Mouse (Mus musculus): ENCODE measurements around the gene Kcnq2. TPM values are rescaled to one million over a fixed set of nuclear protein-coding genes. Genes with fewer than 3 reads are reported as not detected.

Kcnq2 gene
- polyA plus RNA-seq, 1 experiment: 171 TPM

- H3K4me1 ChIP-seq (ENCODE audit: control insufficient read depth, insufficient read depth, low read length): peaks cover 6% of the 10 kb centered on the region; the same call in 1 of the 2 replicates
- H3K27ac ChIP-seq (ENCODE audit: insufficient read depth, low read length): no peak overlapping the region
- no peak overlapping the region for H3K4me3 ChIP-seq (ENCODE audit: insufficient read depth, low read length)
- TF ChIP-seq CTCF (IDR thresholded peaks at IDR 0.05; ENCODE audit: extremely low read depth, insufficient read depth, low read length): no peak
Measured at GRCm38 (mm10) chr2:181083945-181084344, 51.2 kb downstream of the Kcnq2 start.

GRCm38 (mm10) chr2:181080886-181081285, 54.2 kb downstream of the Kcnq2 start:
- Histone ChIP-seq H3K4me3 (ENCODE audit: insufficient read depth, low read length) (no peak overlapping the region), H3K4me1 (ENCODE audit: control insufficient read depth, insufficient read depth, low read length) (peaks cover 3% of the 10 kb centered on the region; the same call in 1 of the 2 replicates), H3K27ac (ENCODE audit: insufficient read depth, low read length) (no peak overlapping the region)
- TF ChIP-seq POLR2A (IDR thresholded peaks at IDR 0.05; ENCODE audit: extremely low read depth, insufficient read depth, low read length) (no peak), CTCF (IDR thresholded peaks at IDR 0.05; ENCODE audit: extremely low read depth, insufficient read depth, low read length) (no peak)

- TF ChIP-seq CTCF (IDR thresholded peaks at IDR 0.05; ENCODE audit: extremely low read depth, insufficient read depth, low read length) (no peak), POLR2A (IDR thresholded peaks at IDR 0.05; ENCODE audit: extremely low read depth, insufficient read depth, low read length) (no peak)
- Histone ChIP-seq H3K4me3 (ENCODE audit: insufficient read depth, low read length) (no peak overlapping the region), H3K27ac (ENCODE audit: insufficient read depth, low read length) (no peak overlapping the region), H3K4me1 (ENCODE audit: control insufficient read depth, insufficient read depth, low read length) (peaks cover 3% of the 10 kb centered on the region; the same call in 1 of the 2 replicates)
Measured at GRCm38 (mm10) chr2:181079518-181079917, 55.6 kb downstream of the Kcnq2 start.

- TF ChIP-seq POLR2A (IDR thresholded peaks at IDR 0.05; ENCODE audit: extremely low read depth, insufficient read depth, low read length) (no peak), CTCF (IDR thresholded peaks at IDR 0.05; ENCODE audit: extremely low read depth, insufficient read depth, low read length) (no peak)
- no peak overlapping the region for H3K4me3 ChIP-seq (ENCODE audit: insufficient read depth, low read length)
- H3K4me1 ChIP-seq (ENCODE audit: control insufficient read depth, insufficient read depth, low read length): peaks cover 3% of the 10 kb centered on the region; the same call in 1 of the 2 replicates
- H3K27ac ChIP-seq (ENCODE audit: insufficient read depth, low read length): no peak overlapping the region
Measured at GRCm38 (mm10) chr2:181078908-181079307, 56.2 kb downstream of the Kcnq2 start.

GRCm38 (mm10) chr2:181075501-181075900, 59.6 kb downstream of the Kcnq2 start:
- Histone ChIP-seq H3K27ac (ENCODE audit: insufficient read depth, low read length) (no peak overlapping the region), H3K4me3 (ENCODE audit: insufficient read depth, low read length) (no peak overlapping the region), H3K4me1 (ENCODE audit: control insufficient read depth, insufficient read depth, low read length) (peaks cover 6% of the 10 kb centered on the region)
- TF ChIP-seq POLR2A (IDR thresholded peaks at IDR 0.05; ENCODE audit: extremely low read depth, insufficient read depth, low read length) (no peak), CTCF (IDR thresholded peaks at IDR 0.05; ENCODE audit: extremely low read depth, insufficient read depth, low read length) (no peak)

GRCm38 (mm10) chr2:181072403-181072714, 62.7 kb downstream of the Kcnq2 start:
- TF ChIP-seq CTCF (IDR thresholded peaks at IDR 0.05; ENCODE audit: extremely low read depth, insufficient read depth, low read length): no peak
- TF ChIP-seq POLR2A (IDR thresholded peaks at IDR 0.05; ENCODE audit: extremely low read depth, insufficient read depth, low read length): no peak
- no peak overlapping the region for H3K27ac ChIP-seq (ENCODE audit: insufficient read depth, low read length)
- no peak overlapping the region for H3K4me3 ChIP-seq (ENCODE audit: insufficient read depth, low read length)
- H3K4me1 ChIP-seq (ENCODE audit: control insufficient read depth, insufficient read depth, low read length): peaks cover 9% of the 10 kb centered on the region

GRCm38 (mm10) chr2:181071706-181072402, 63.2 kb downstream of the Kcnq2 start:
- H3K4me3 ChIP-seq (ENCODE audit: insufficient read depth, low read length): no peak overlapping the region
- TF ChIP-seq POLR2A (IDR thresholded peaks at IDR 0.05; ENCODE audit: extremely low read depth, insufficient read depth, low read length) (no peak), CTCF (IDR thresholded peaks at IDR 0.05; ENCODE audit: extremely low read depth, insufficient read depth, low read length) (peak; percentile 95)
- no peak overlapping the region for H3K27ac ChIP-seq (ENCODE audit: insufficient read depth, low read length)
- peaks cover 9% of the 10 kb centered on the region for H3K4me1 ChIP-seq (ENCODE audit: control insufficient read depth, insufficient read depth, low read length)

GRCm38 (mm10) chr2:181070136-181070535, 65.0 kb downstream of the Kcnq2 start:
- TF ChIP-seq POLR2A (IDR thresholded peaks at IDR 0.05; ENCODE audit: extremely low read depth, insufficient read depth, low read length) (peak; percentile 80), CTCF (IDR thresholded peaks at IDR 0.05; ENCODE audit: extremely low read depth, insufficient read depth, low read length) (no peak)
- Histone ChIP-seq H3K27ac (ENCODE audit: insufficient read depth, low read length) (peak overlapping the region; percentile 98), H3K4me3 (ENCODE audit: insufficient read depth, low read length) (no peak overlapping the region), H3K4me1 (ENCODE audit: control insufficient read depth, insufficient read depth, low read length) (peaks cover 11% of the 10 kb centered on the region)

- no peak overlapping the region for H3K4me3 ChIP-seq (ENCODE audit: insufficient read depth, low read length)
- TF ChIP-seq CTCF (IDR thresholded peaks at IDR 0.05; ENCODE audit: extremely low read depth, insufficient read depth, low read length): no peak
- TF ChIP-seq POLR2A (IDR thresholded peaks at IDR 0.05; ENCODE audit: extremely low read depth, insufficient read depth, low read length): no peak
- peak overlapping the region; percentile 57; the same call in 1 of the 2 replicates for H3K27ac ChIP-seq (ENCODE audit: insufficient read depth, low read length)
- H3K4me1 ChIP-seq (ENCODE audit: control insufficient read depth, insufficient read depth, low read length): peaks cover 11% of the 10 kb centered on the region
Measured at GRCm38 (mm10) chr2:181068499-181068898, 66.6 kb downstream of the Kcnq2 start.

- Histone ChIP-seq H3K4me1 (ENCODE audit: control insufficient read depth, insufficient read depth, low read length) (peaks cover 8% of the 10 kb centered on the region), H3K27ac (ENCODE audit: insufficient read depth, low read length) (no peak overlapping the region), H3K4me3 (ENCODE audit: insufficient read depth, low read length) (no peak overlapping the region)
- TF ChIP-seq CTCF (IDR thresholded peaks at IDR 0.05; ENCODE audit: extremely low read depth, insufficient read depth, low read length) (no peak), POLR2A (IDR thresholded peaks at IDR 0.05; ENCODE audit: extremely low read depth, insufficient read depth, low read length) (no peak)
Measured at GRCm38 (mm10) chr2:181065827-181066226, 69.3 kb downstream of the Kcnq2 start.

Data from cortical plate, adult 2 months (tissue).